Mouse (Mus musculus) liver, embryonic 16.5 days (tissue): Measurements from ENCODE around the gene Scg5. TPM values are rescaled to one million over a fixed set of nuclear protein-coding genes. Genes with fewer than 3 reads are reported as not detected.

Experiments used
- ATAC-seq: fragments of 200-750 bp; cut with Nextera tagmentation; 2 replicates; pipeline ENCODE4 v1.8.0; 2017; ENCODE audit warnings: low read depth, mild to moderate bottlenecking, moderate number of reproducible peaks, moderate library complexity
- H3K27ac ChIP-seq: fragments of 300-500 bp; sonication (generic); 2 replicates; pipeline ENCODE4 v1.5.1; 2014; ENCODE audit warnings: mild to moderate bottlenecking, low read length
- H3K27me3 ChIP-seq: fragments of 300-500 bp; sonication (generic); 2 replicates; pipeline ENCODE4 v1.6.1; 2014; ENCODE audit warnings: low read depth, low read length, mixed read lengths; ENCODE audit not compliant: control insufficient read depth, insufficient read depth
- H3K36me3 ChIP-seq: fragments of 300-500 bp; sonication (generic); 2 replicates; pipeline ENCODE4 v1.6.1; 2014; ENCODE audit warnings: mild to moderate bottlenecking; ENCODE audit not compliant: control insufficient read depth, insufficient read depth
- H3K4me1 ChIP-seq: fragments of 300-500 bp; sonication (generic); 2 replicates; pipeline ENCODE4 v1.6.1; 2014; ENCODE audit warnings: low read depth, low read length, mixed read lengths; ENCODE audit not compliant: control insufficient read depth
- H3K4me2 ChIP-seq: fragments of 300-500 bp; sonication (generic); 2 replicates; pipeline ENCODE4 v1.6.1; 2014; ENCODE audit warnings: low read depth, low read length, mixed read lengths
- H3K4me3 ChIP-seq: fragments of 300-500 bp; sonication (generic); 2 replicates; pipeline ENCODE4 v1.5.1; 2014; ENCODE audit warnings: low read depth, mild to moderate bottlenecking, low read length
- H3K9ac ChIP-seq: fragments of 300-500 bp; sonication (generic); 2 replicates; pipeline ENCODE4 v1.6.1; 2014; ENCODE audit warnings: low read depth, low read length
- H3K9me3 ChIP-seq: fragments of 300-500 bp; sonication (generic); replicated peaks from 2 replicates; pipeline ENCODE4 v1.6.1; 2016; ENCODE audit warnings: low read length; ENCODE audit not compliant: control insufficient read depth
- WGBS: fragments of 180-500 bp; shearing (Covaris S2); extraction: QIAGEN DNeasy Blood & Tissue Kit; methylation state at CpG from one replicate; pipeline ENCODE4 v1.1.7; 2014; ENCODE audit not compliant: insufficient replicate concordance; 5-methylcytosine and 5-hydroxymethylcytosine counted together
- polyA plus RNA-seq: library from polyadenylated mRNA; unstranded; fragments of >200 nt; fragmentation: Nextera tagmentation; extraction: Ambion mirVana; gene quantifications from 2 replicates; pipeline ENCODE4 v1.2.1, GENCODE M21; 2015

Gene Scg5
- polyA plus RNA-seq, 1 experiment from 2014 or later: 0.20 TPM

- WGBS: 86% methylated on average over 4 of the region's 4 CpGs
- ATAC-seq: no peak
- Histone ChIP-seq H3K4me2 (no peak overlapping the region), H3K4me1 (peaks cover 14% of the 10 kb centered on the region), H3K27ac (no peak overlapping the region), H3K9ac (no peak overlapping the region), H3K9me3 (no peaks in the 10 kb centered on the region), H3K4me3 (no peak overlapping the region), H3K27me3 (no peaks in the 10 kb centered on the region), H3K36me3 (peaks cover 40% of the 10 kb centered on the region)
These were observed 12.9 kb upstream of the Scg5 start for GRCm38 (mm10) chr2:113841656-113842437.

DNA sequence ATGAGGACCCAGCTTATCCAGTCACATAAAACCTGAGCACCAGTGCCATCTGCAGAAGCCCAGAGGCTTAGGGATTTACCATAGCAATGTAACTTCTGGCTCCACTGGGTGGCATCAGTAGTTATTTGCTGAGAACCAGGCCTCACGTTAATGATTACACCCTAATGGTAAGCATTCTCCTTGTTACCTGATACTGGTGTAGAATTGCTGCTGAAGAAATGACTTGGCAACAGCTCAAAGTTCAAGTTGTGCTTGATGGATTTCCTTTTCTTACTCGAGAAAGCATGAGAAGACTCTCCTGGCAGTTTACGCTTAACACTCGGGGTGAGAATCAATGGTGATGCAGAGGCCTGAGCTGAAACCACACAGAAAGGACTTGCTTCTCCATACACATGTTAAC lies 10.6 kb upstream of the Scg5 start:
- 78% methylated on average over 4 of the region's 4 CpGs for WGBS
- H3K27me3 ChIP-seq: no peaks in the 10 kb centered on the region
- no peak overlapping the region for H3K27ac ChIP-seq
- H3K9me3 ChIP-seq: no peaks in the 10 kb centered on the region
- H3K4me1 ChIP-seq: no peaks in the 10 kb centered on the region
- no peak overlapping the region for H3K4me2 ChIP-seq
- peaks cover 61% of the 10 kb centered on the region for H3K36me3 ChIP-seq
- H3K9ac ChIP-seq: no peak overlapping the region
- ATAC-seq: 0 out of 2 replicates have a peak, but pooled peaks have one; percentile 24
- H3K4me3 ChIP-seq: no peak overlapping the region

GRCm38 (mm10) chr2:113835219-113835618 lies 6.3 kb upstream of the Scg5 start:
- Histone ChIP-seq H3K4me3 (no peak overlapping the region), H3K4me2 (no peak overlapping the region), H3K27ac (no peak overlapping the region), H3K9me3 (peaks cover 5% of the 10 kb centered on the region; the same call in 1 of the 2 replicates), H3K9ac (no peak overlapping the region), H3K27me3 (no peaks in the 10 kb centered on the region), H3K36me3 (peaks cover 65% of the 10 kb centered on the region), H3K4me1 (no peaks in the 10 kb centered on the region)
- 90% methylated on average over 3 of the region's 3 CpGs for WGBS
- ATAC-seq: no peak

GRCm38 (mm10) chr2:113828086-113828942 lies 607 bp downstream of the Scg5 start:
- peaks cover 16% of the 10 kb centered on the region for H3K36me3 ChIP-seq
- H3K4me1 ChIP-seq: no peaks in the 10 kb centered on the region
- 42% methylated on average over 17 of the region's 17 CpGs for WGBS
- peaks cover 1% of the 10 kb centered on the region; the same call in 1 of the 2 replicates for H3K9me3 ChIP-seq
- ATAC-seq: no peak
- H3K4me3 ChIP-seq: no peak overlapping the region
- no peak overlapping the region for H3K9ac ChIP-seq
- no peak overlapping the region for H3K27ac ChIP-seq
- no peaks in the 10 kb centered on the region for H3K27me3 ChIP-seq
- H3K4me2 ChIP-seq: peak overlapping the region; percentile 21; the same call in 1 of the 2 replicates

GRCm38 (mm10) chr2:113823909-113824308 lies 5.0 kb downstream of the Scg5 start:
- H3K9me3 ChIP-seq: no peaks in the 10 kb centered on the region
- H3K27ac ChIP-seq: no peak overlapping the region
- no peaks in the 10 kb centered on the region for H3K4me1 ChIP-seq
- H3K4me2 ChIP-seq: no peak overlapping the region
- 0% methylated on average over 2 of the region's 2 CpGs for WGBS
- H3K9ac ChIP-seq: no peak overlapping the region
- H3K4me3 ChIP-seq: no peak overlapping the region
- ATAC-seq: no peak
- H3K27me3 ChIP-seq: no peaks in the 10 kb centered on the region
- no peaks in the 10 kb centered on the region for H3K36me3 ChIP-seq

- Histone ChIP-seq H3K4me1 (no peaks in the 10 kb centered on the region), H3K27ac (no peak overlapping the region), H3K27me3 (no peaks in the 10 kb centered on the region), H3K4me2 (no peak overlapping the region), H3K4me3 (no peak overlapping the region), H3K9ac (no peak overlapping the region), H3K9me3 (no peaks in the 10 kb centered on the region), H3K36me3 (no peaks in the 10 kb centered on the region)
- ATAC-seq: no peak
- 84% methylated on average over 8 of the region's 8 CpGs for WGBS
These were observed 6.6 kb downstream of the Scg5 start for GRCm38 (mm10) chr2:113822367-113822766.

GRCm38 (mm10) chr2:113821176-113821734 lies 7.7 kb downstream of the Scg5 start:
- H3K4me1 ChIP-seq: no peaks in the 10 kb centered on the region
- H3K27ac ChIP-seq: no peak overlapping the region
- no peaks in the 10 kb centered on the region for H3K36me3 ChIP-seq
- no peaks in the 10 kb centered on the region for H3K9me3 ChIP-seq
- H3K4me2 ChIP-seq: no peak overlapping the region
- H3K4me3 ChIP-seq: no peak overlapping the region
- H3K27me3 ChIP-seq: no peaks in the 10 kb centered on the region
- WGBS: 73% methylated on average over 12 of the region's 12 CpGs
- ATAC-seq: no peak
- H3K9ac ChIP-seq: no peak overlapping the region

DNA sequence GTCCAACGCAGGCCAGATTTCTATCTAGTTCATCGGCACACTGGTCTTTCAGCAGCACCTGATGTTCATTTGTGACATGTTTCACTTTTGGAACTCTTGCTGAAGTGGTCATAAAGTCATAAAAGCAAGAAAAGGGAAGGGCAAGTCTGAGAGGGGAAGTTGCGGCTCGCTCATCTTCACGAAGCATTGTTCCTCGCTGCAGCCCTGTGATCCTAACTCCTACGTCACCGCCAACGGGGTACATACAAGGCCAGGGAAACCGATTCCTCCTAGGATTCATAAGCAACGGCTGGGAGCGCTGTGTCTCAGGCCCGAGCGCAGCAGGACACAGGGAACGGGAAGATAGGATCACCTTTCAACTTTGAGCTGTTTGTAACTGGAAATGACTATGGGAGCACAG lies 8.8 kb downstream of the Scg5 start:
- no peak overlapping the region for H3K4me3 ChIP-seq
- no peak overlapping the region for H3K9ac ChIP-seq
- no peaks in the 10 kb centered on the region for H3K27me3 ChIP-seq
- no peaks in the 10 kb centered on the region for H3K9me3 ChIP-seq
- H3K4me2 ChIP-seq: no peak overlapping the region
- 74% methylated on average over 15 of the region's 15 CpGs for WGBS
- no peaks in the 10 kb centered on the region for H3K4me1 ChIP-seq
- no peak for ATAC-seq
- H3K36me3 ChIP-seq: no peaks in the 10 kb centered on the region
- no peak overlapping the region for H3K27ac ChIP-seq
